Mouse (Mus musculus) stomach, embryonic 14.5 days (tissue): ENCODE data around the gene Smad3. TPM values are rescaled to one million over a fixed set of nuclear protein-coding genes. Genes with fewer than 3 reads are reported as not detected.
A peak's percentile ranks its signal among the peaks of the same experiment; 100 is the strongest.

Experiments used
- ATAC-seq: fragments of 200-750 bp; cut with Nextera tagmentation; 2 replicates; pipeline ENCODE4 v1.8.0; 2017; ENCODE audit warnings: low read depth, moderate TSS enrichment; ENCODE audit not compliant: insufficient number of reproducible peaks, insufficient read depth, low FRiP score
- H3K27ac ChIP-seq: fragments of 300-500 bp; sonication (generic); 2 replicates; pipeline ENCODE4 v1.5.1; 2014; ENCODE audit warnings: mild to moderate bottlenecking, low read length, moderate library complexity, mixed read lengths
- H3K27me3 ChIP-seq: fragments of 300-500 bp; sonication (generic); 2 replicates; pipeline ENCODE4 v1.6.1; 2014; ENCODE audit warnings: low read length, control low read depth, mixed read lengths; ENCODE audit not compliant: control insufficient read depth, insufficient read depth
- H3K36me3 ChIP-seq: fragments of 300-500 bp; sonication (generic); 2 replicates; pipeline ENCODE4 v1.6.1; 2014; ENCODE audit warnings: mild to moderate bottlenecking, control low read depth, low read length, moderate library complexity, mixed read lengths; ENCODE audit not compliant: control insufficient read depth, insufficient read depth
- H3K4me1 ChIP-seq: fragments of 300-500 bp; sonication (generic); 2 replicates; pipeline ENCODE4 v1.6.1; 2014; ENCODE audit warnings: low read length, control low read depth, mixed read lengths; ENCODE audit not compliant: control insufficient read depth, insufficient read depth
- H3K4me2 ChIP-seq: fragments of 300-500 bp; sonication (generic); replicated peaks from 2 replicates; pipeline ENCODE4 v1.6.1; 2014; ENCODE audit warnings: low read depth, low read length, control low read depth
- H3K4me3 ChIP-seq: fragments of 300-500 bp; sonication (generic); 2 replicates; pipeline ENCODE4 v1.5.1; 2014; ENCODE audit warnings: low read depth, low read length, control low read depth
- H3K9ac ChIP-seq: fragments of 300-500 bp; sonication (generic); replicated peaks from 2 replicates; pipeline ENCODE4 v1.6.1; 2014; ENCODE audit warnings: low read depth, mild to moderate bottlenecking, control low read depth, low read length, moderate library complexity, mixed read lengths
- H3K9me3 ChIP-seq: fragments of 300-500 bp; sonication (generic); 2 replicates; pipeline ENCODE4 v1.6.1; 2016; ENCODE audit warnings: low read depth, low read length, control low read depth; ENCODE audit not compliant: control insufficient read depth
- WGBS: fragments of 180-500 bp; shearing (Covaris S2); extraction: QIAGEN DNeasy Blood & Tissue Kit; methylation state at CpG from one replicate; pipeline ENCODE4 v1.1.7; 2014; 5-methylcytosine and 5-hydroxymethylcytosine counted together
- polyA plus RNA-seq: library from polyadenylated mRNA; unstranded; fragments of >200 nt; fragmentation: Nextera tagmentation; extraction: Ambion mirVana; gene quantifications from 2 replicates; pipeline ENCODE4 v1.2.1, GENCODE M21; 2014

The Smad3 gene
- polyA plus RNA-seq, 1 experiment from 2014 or later: 17.3 TPM

GRCm38 (mm10) chr9:63632045-63632444, 125.7 kb downstream of the Smad3 start:
- no peak overlapping the region for H3K4me2 ChIP-seq
- no peaks in the 10 kb centered on the region for H3K27me3 ChIP-seq
- no peaks in the 10 kb centered on the region for H3K9me3 ChIP-seq
- H3K27ac ChIP-seq: no peak overlapping the region
- peaks cover 7% of the 10 kb centered on the region; the same call in 1 of the 2 replicates for H3K36me3 ChIP-seq
- no peak overlapping the region for H3K4me3 ChIP-seq
- ATAC-seq: no peak
- H3K4me1 ChIP-seq: 0 out of 2 replicates have a peak, but pooled peaks cover 3% of the 10 kb centered on the region
- no peak overlapping the region for H3K9ac ChIP-seq
- WGBS: 96% methylated on average over 4 of the region's 4 CpGs

GRCm38 (mm10) chr9:63625090-63625756, 132.6 kb downstream of the Smad3 start:
- H3K36me3 ChIP-seq: peaks cover 4% of the 10 kb centered on the region; the same call in 1 of the 2 replicates
- no peak overlapping the region for H3K4me2 ChIP-seq
- no peak overlapping the region for H3K4me3 ChIP-seq
- H3K9ac ChIP-seq: no peak overlapping the region
- H3K27ac ChIP-seq: no peak overlapping the region
- no peaks in the 10 kb centered on the region for H3K27me3 ChIP-seq
- no peak for ATAC-seq
- H3K4me1 ChIP-seq: no peaks in the 10 kb centered on the region
- WGBS: 87% methylated on average over 9 of the region's 9 CpGs
- H3K9me3 ChIP-seq: no peaks in the 10 kb centered on the region

- 84% methylated on average over 15 of the region's 15 CpGs for WGBS
- H3K4me1 ChIP-seq: no peaks in the 10 kb centered on the region
- H3K27me3 ChIP-seq: no peaks in the 10 kb centered on the region
- no peak overlapping the region for H3K4me3 ChIP-seq
- H3K36me3 ChIP-seq: peaks cover 4% of the 10 kb centered on the region; the same call in 1 of the 2 replicates
- no peak for ATAC-seq
- no peak overlapping the region for H3K4me2 ChIP-seq
- H3K9me3 ChIP-seq: no peaks in the 10 kb centered on the region
- H3K9ac ChIP-seq: no peak overlapping the region
- no peak overlapping the region for H3K27ac ChIP-seq
These were observed 133.8 kb downstream of the Smad3 start for GRCm38 (mm10) chr9:63623895-63624569.

GRCm38 (mm10) chr9:63617967-63618366, 139.8 kb downstream of the Smad3 start:
- Histone ChIP-seq H3K4me1 (peaks cover 5% of the 10 kb centered on the region; the same call in 1 of the 2 replicates), H3K4me3 (no peak overlapping the region), H3K27ac (no peak overlapping the region), H3K27me3 (no peaks in the 10 kb centered on the region), H3K4me2 (no peak overlapping the region), H3K36me3 (peaks cover 8% of the 10 kb centered on the region), H3K9me3 (no peaks in the 10 kb centered on the region), H3K9ac (no peak overlapping the region)
- ATAC-seq: no peak
- 83% methylated on average over 2 of the region's 2 CpGs for WGBS

GRCm38 (mm10) chr9:63614018-63614985, 143.5 kb downstream of the Smad3 start:
- ATAC-seq: no peak
- Histone ChIP-seq H3K4me1 (peaks cover 13% of the 10 kb centered on the region), H3K9ac (no peak overlapping the region), H3K4me2 (no peak overlapping the region), H3K36me3 (peaks cover 4% of the 10 kb centered on the region; the same call in 1 of the 2 replicates), H3K27me3 (no peaks in the 10 kb centered on the region), H3K9me3 (no peaks in the 10 kb centered on the region), H3K4me3 (no peak overlapping the region), H3K27ac (no peak overlapping the region)
- WGBS: 83% methylated on average over 11 of the region's 11 CpGs

GRCm38 (mm10) chr9:63613569-63613968, 144.2 kb downstream of the Smad3 start:
- Histone ChIP-seq H3K4me3 (no peak overlapping the region), H3K27ac (no peak overlapping the region), H3K27me3 (no peaks in the 10 kb centered on the region), H3K4me2 (0 out of 2 replicates have a peak overlapping the region, but pooled peaks have one; percentile 14), H3K4me1 (peaks cover 13% of the 10 kb centered on the region), H3K36me3 (peaks cover 4% of the 10 kb centered on the region; the same call in 1 of the 2 replicates), H3K9ac (no peak overlapping the region), H3K9me3 (no peaks in the 10 kb centered on the region)
- ATAC-seq: peak; percentile 42; the same call in 1 of the 2 replicates
- WGBS: 39% methylated on average over 1 of the region's 1 CpGs

- H3K9ac ChIP-seq: no peak overlapping the region
- H3K4me2 ChIP-seq: 0 out of 2 replicates have a peak overlapping the region, but pooled peaks have one; percentile 14
- 42% methylated on average over 16 of the region's 16 CpGs for WGBS
These were observed 145.0 kb downstream of the Smad3 start for GRCm38 (mm10) chr9:63612565-63613515.

More at GRCm38 (mm10) chr9:63612565-63613515, 145.0 kb downstream of the Smad3 start:
- peak; percentile 74; the same call in 1 of the 2 replicates for ATAC-seq
- Histone ChIP-seq H3K27me3 (no peaks in the 10 kb centered on the region), H3K4me3 (no peak overlapping the region), H3K9me3 (no peaks in the 10 kb centered on the region), H3K4me1 (peaks cover 13% of the 10 kb centered on the region), H3K36me3 (peaks cover 1% of the 10 kb centered on the region; the same call in 1 of the 2 replicates), H3K27ac (no peak overlapping the region)
